Mouse (Mus musculus): Measurements from ENCODE around the gene Camk1d. TPM values are rescaled to one million over a fixed set of nuclear protein-coding genes. Genes with fewer than 3 reads are reported as not detected.

Camk1d gene
- polyA plus RNA-seq (2012; ENCODE audit: insufficient read depth, insufficient read length, missing spikeins): 1.6 and 1.9 TPM in 2 replicates

DNA sequence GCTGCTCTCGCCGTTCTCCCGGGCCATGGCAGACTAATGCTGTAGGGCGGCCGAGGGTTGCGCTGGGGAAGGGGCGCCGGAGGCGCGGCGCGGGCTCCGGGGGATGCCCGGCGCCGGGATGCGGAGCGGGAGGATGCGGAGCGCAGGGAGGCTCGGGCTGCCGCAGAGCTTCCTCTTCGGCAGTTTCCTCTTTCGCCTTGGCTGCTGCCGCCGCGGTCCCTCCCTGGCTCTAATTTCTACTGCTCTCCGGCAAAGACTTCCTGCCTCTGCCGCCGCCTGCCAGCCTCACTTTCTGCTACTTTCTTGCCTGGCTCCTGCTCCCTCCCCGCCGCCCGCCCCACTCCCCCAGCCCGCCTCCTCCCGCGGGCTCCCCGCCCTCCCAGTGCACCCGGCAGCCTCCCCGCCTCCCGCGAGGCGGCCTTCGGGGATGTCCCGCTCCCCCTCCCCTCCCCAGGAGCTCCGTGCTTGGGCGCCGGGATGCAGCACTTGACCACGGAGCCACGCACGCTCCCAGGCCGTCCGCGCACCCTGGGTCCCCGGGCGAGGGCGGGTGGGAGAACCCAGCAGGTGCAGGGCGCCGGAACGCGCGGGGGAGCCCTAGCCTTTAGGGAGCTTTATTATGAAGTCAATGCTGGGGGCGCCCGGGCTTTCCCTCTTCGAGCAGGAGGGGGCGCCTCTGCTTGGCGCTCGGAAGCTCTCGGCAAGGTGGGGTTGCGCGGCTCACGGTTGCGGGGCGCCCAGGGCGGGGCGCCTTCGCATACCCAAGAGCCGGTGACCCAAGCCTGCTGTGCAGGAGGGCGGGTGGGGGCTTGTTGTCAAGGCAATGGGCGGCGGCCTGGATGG is at the start of gene Camk1d:
Gene Camk1d (minus strand): TSS at position 305 of the 843 bp plus-strand sequence.
- peak within 1 kb of the TSS; percentile 57 for H3K4me3 ChIP-seq (ENCODE audit: insufficient read depth, low read depth, low read length)
- peak within 1 kb of the TSS; percentile 9; the same call in 1 of the 2 replicates for H3K27ac ChIP-seq (replicated peaks; ENCODE audit: low read depth, low read length)
- peaks cover 2% of the 10 kb centered on the region; the same call in 1 of the 2 replicates for H3K4me1 ChIP-seq (ENCODE audit: control insufficient read depth, insufficient read depth, insufficient read length, low read length)

DNA sequence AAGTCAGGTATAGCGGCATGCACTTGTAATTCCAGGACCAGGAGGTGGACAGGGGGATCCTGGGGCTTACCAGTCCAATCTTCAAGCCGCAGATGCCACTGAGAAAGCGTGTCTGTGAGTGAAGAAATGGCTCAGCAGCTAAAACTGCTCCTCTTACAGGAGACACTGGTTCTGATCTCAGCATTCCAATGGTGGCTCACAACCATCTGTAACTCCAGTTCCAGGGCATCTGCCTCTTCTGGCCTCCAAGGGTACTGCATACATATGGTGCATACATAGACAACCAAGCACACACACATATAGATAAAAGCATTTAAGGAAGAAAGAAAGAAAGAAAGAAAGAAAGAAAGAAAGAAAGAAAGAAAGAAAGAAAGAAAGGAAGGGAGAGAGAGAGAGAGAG is 47.7 kb upstream of the Camk1d start:
- H3K27ac ChIP-seq (replicated peaks; ENCODE audit: low read depth, low read length): no peak overlapping the region
- no peaks in the 10 kb centered on the region for H3K4me1 ChIP-seq (ENCODE audit: control insufficient read depth, insufficient read depth, insufficient read length, low read length)
- no peak overlapping the region for H3K4me3 ChIP-seq (ENCODE audit: insufficient read depth, low read depth, low read length)

DNA sequence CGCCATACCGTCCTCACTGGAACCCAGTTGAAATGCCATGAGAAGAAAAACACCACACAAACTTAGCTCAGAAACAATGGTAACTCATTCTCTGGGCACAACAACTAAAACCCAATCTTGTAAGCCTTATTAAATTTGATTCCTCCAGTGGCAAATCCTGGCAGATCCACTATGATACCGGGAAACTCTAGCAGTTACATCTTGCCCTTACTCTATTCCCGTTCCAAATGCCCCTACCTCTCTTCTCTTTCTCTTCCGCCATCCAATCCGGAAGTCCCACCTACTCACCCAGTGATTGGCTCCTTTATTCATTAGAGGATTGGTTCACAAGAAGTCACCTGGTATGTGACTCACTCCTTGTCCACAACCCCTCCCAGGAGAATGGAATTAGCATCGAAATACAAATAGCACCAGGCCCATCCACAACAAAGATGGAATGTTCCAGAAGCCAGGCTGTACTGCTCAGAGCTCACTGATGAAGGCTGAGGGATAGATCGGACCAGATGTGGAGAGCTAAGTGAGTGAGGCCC is 46.2 kb upstream of the Camk1d start:
- Histone ChIP-seq H3K4me3 (ENCODE audit: insufficient read depth, low read depth, low read length) (no peak overlapping the region), H3K27ac (replicated peaks; ENCODE audit: low read depth, low read length) (no peak overlapping the region), H3K4me1 (ENCODE audit: control insufficient read depth, insufficient read depth, insufficient read length, low read length) (no peaks in the 10 kb centered on the region)

DNA sequence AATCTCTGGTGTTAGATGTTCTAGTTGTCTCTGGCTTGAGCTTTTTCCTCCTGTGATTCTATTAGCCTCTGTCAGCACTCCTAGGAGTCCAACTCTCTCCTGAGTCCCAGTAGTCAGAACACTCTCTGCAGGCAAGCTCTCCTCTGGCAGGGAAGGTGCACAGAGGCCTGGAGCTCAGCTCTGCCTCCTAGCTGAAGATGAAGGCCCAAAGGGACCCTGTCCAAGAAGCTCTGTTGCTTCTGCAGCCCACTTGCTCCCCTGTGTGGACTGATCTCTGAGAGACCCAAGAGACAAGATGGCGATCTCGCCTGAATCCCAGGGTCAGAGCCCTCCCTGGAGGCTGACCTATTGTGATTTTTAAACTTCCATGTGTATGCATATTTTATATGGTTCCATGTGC is 44.3 kb upstream of the Camk1d start:
- H3K4me1 ChIP-seq (ENCODE audit: control insufficient read depth, insufficient read depth, insufficient read length, low read length): no peaks in the 10 kb centered on the region
- H3K4me3 ChIP-seq (ENCODE audit: insufficient read depth, low read depth, low read length): no peak overlapping the region

DNA sequence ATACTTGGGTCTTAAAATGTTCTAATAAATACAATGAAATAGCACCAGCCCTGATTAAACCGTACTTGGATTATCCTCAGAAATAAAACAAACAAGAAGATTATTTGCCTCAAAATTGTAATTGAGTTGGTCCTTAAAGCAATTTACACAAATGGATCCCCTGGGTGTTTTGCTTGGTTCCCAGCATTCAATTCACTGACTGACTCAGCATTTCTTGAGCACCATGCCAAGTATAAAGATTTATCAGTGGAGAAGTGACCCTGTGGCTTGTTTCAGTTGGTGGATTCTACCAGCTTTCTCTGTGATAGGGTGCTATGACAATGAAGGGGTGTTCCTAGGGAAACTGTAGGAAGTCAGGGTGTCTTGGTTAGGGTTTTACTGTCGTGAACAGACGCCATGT is 36.6 kb upstream of the Camk1d start:
- Histone ChIP-seq H3K4me1 (ENCODE audit: control insufficient read depth, insufficient read depth, insufficient read length, low read length) (no peaks in the 10 kb centered on the region), H3K27ac (replicated peaks; ENCODE audit: low read depth, low read length) (no peak overlapping the region), H3K4me3 (ENCODE audit: insufficient read depth, low read depth, low read length) (no peak overlapping the region)

More for the DNA sequence above, 44.3 kb upstream of the Camk1d start:
- no peak overlapping the region for H3K27ac ChIP-seq (replicated peaks; ENCODE audit: low read depth, low read length)

DNA sequence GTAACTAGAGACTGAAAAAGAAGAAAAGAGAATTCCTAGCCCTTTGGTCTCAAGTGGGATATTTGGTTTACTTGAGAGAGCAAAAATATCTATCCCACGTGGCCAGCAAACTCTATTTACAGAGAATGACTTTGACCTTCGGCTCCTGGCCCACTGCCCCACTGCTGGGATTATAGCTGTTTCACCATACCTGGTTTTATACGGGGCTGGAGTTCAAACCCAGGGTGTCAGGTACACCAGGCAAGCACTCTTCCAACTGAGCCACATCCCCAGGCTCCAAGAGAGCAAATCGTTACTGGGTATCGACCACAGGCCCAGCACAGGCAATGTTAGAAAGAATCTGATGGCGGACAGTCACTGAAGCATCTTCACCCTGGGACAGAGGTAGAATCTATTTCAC is 34.9 kb upstream of the Camk1d start:
- Histone ChIP-seq H3K4me1 (ENCODE audit: control insufficient read depth, insufficient read depth, insufficient read length, low read length) (no peaks in the 10 kb centered on the region), H3K4me3 (ENCODE audit: insufficient read depth, low read depth, low read length) (no peak overlapping the region), H3K27ac (replicated peaks; ENCODE audit: low read depth, low read length) (no peak overlapping the region)

DNA sequence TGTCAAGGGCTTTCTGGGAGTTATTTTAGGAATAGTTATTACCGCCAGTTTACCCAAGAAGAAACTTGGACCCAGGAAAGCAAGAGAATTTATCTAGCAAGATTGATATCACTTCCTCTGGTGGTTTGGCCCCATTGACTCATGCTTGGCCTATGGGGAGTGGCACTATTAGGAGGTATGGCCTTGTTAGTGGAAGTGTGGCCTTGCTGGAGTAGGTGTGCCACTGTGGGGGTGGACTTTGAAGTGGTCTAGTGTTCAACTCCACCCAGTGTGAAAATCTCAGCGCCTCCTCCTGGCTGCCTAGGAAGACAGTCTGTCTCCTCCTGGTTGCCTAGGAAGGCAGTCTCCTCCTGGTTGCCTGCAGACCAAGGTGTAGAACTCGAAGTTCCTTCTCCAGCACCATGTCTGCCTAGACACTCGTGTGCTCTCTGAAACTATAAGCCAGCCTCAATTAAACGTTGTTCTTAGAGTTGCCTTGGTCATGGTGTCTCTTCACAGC is 33.3 kb upstream of the Camk1d start:
- no peaks in the 10 kb centered on the region for H3K4me1 ChIP-seq (ENCODE audit: control insufficient read depth, insufficient read depth, insufficient read length, low read length)
- H3K27ac ChIP-seq (replicated peaks; ENCODE audit: low read depth, low read length): no peak overlapping the region
- no peak overlapping the region for H3K4me3 ChIP-seq (ENCODE audit: insufficient read depth, low read depth, low read length)

DNA sequence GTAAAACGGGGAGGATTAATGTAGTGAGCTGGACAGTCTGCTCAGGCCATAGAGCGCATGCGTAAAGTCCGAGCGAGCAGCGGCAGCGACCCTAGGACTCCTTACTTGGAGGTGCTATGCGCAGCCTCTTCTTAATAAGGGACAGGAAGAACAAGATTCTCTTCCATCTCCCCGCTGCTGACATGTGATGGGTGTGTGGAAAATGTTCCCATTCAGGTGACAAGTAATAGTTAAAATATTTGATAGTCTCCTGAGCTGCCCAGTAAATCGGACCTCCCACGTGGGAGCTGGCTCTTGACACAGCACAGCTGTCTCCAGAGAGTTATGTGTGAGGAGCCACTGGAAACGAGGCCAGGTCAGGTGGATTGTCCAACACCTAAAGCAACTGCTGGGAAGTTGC is 32.2 kb upstream of the Camk1d start:
- no peak overlapping the region for H3K4me3 ChIP-seq (ENCODE audit: insufficient read depth, low read depth, low read length)
- H3K4me1 ChIP-seq (ENCODE audit: control insufficient read depth, insufficient read depth, insufficient read length, low read length): no peaks in the 10 kb centered on the region
- no peak overlapping the region for H3K27ac ChIP-seq (replicated peaks; ENCODE audit: low read depth, low read length)

DNA sequence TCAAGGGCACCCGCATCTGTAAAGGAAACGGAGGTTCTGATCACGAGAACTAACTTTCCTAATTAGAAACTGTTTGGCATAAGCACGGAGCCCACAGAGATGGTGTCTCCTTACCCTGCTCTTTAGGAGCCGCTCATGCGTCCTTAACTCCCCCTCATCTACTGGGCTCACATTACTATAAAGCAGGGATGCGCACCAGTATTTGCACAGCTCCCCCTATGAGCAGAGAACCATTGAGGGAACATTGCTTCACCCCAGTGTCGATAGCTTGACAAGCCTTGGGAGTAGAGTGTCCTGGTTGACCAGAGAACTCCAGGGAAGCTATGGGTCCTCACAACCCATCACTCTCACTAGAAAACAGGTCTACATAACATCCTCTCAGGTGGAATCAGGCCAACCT is 29.6 kb upstream of the Camk1d start:
- H3K4me1 ChIP-seq (ENCODE audit: control insufficient read depth, insufficient read depth, insufficient read length, low read length): no peaks in the 10 kb centered on the region
- H3K27ac ChIP-seq (replicated peaks; ENCODE audit: low read depth, low read length): no peak overlapping the region
- H3K4me3 ChIP-seq (ENCODE audit: insufficient read depth, low read depth, low read length): no peak overlapping the region

DNA sequence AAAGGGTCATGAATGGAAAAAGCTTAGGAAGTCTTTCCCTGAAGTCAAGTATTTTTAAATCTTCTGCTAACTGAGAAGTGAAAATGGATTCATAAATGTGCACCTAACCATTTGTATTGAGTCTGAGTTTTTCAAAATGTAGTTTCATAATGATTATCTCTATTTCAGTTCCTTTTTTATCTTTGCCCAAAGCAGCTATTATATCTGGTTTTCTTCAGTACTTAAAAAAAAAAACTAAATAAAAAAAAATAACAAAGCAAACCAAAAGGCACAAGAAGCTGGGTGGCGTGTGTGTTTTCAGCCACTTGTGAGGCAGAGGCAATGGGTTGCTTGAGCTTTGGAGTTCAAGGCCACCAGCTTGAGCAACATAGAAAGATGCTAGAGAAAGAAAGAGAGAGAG is 26.6 kb upstream of the Camk1d start:
- Histone ChIP-seq H3K27ac (replicated peaks; ENCODE audit: low read depth, low read length) (no peak overlapping the region), H3K4me3 (ENCODE audit: insufficient read depth, low read depth, low read length) (no peak overlapping the region), H3K4me1 (ENCODE audit: control insufficient read depth, insufficient read depth, insufficient read length, low read length) (no peaks in the 10 kb centered on the region)

DNA sequence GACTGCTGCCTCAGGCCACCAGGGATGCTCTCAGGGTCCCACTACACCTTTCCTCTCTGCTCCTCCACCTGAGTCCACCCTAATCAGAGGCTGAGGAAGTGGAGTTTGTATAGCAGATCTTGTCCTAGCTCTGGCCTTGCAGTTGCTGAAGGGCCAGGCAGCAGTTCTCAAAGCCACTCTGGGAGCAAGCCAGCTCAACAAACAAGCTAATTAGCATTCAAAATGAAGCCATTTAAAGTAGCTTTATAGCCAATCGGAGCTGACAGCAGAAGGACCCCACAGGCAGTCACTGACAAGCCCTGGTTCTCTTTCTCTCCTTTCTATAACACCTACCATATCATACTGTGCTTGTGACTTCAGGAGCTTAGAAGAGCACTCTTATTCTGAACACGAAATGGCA is 21.6 kb upstream of the Camk1d start:
- H3K27ac ChIP-seq (replicated peaks; ENCODE audit: low read depth, low read length): no peak overlapping the region
- H3K4me3 ChIP-seq (ENCODE audit: insufficient read depth, low read depth, low read length): no peak overlapping the region
- H3K4me1 ChIP-seq (ENCODE audit: control insufficient read depth, insufficient read depth, insufficient read length, low read length): no peaks in the 10 kb centered on the region

DNA sequence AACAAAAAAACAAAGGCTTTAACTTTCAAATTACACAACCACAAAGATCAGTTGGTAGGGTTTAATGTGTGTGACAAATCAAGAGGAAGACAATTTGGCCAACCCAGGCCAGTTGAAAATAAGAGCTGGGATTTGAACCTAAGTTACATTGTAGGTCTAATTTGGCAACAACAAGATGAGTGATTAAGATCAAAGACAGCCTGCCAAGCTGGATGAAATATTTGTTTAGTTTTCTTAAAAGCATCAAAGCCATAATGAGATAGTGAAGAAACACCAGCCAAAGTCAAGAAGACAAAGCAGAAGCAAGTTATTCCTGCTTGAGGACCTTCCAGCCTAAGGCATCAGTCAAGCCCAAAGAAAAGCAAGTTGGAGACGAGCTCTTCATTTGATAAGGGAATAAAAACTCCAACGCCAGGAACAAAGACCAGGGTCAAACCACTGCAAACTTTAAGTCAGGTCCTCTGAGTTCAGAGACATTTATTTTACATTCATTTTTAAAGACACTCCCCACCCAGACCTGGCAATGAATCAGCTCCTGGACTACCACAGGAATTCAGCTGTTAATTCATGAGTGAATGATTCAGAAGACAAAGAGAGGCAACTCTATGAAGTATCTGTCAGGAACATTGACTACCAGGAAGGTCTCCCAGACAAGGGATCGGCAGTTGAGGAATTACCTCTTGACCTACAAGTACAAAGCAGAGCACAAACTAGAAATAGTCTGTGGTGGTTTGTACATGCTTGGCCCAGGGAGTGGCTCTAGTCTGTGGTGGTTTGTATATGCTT is 19.2 kb upstream of the Camk1d start:
- H3K4me1 ChIP-seq (ENCODE audit: control insufficient read depth, insufficient read depth, insufficient read length, low read length): no peaks in the 10 kb centered on the region
- no peak overlapping the region for H3K4me3 ChIP-seq (ENCODE audit: insufficient read depth, low read depth, low read length)
- no peak overlapping the region for H3K27ac ChIP-seq (replicated peaks; ENCODE audit: low read depth, low read length)

DNA sequence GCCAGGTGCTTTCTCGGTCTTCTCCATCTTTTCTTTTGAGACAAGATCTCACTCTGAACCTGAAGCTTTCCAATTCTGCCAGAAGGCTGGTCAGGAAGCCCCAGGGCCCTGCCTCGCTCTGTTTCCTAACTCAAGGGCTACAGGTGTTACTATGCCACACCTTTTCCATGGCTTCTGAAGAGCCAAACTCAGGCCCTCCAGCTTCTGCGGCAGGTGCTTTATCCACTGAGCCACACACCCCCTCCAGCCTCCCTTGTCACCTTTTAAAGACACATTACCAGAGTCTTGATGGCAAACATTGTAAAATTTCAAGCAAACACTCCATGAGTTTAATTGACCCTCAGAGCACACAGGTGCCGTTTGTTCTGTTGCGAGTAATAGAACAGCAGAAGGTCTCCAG is 17.7 kb upstream of the Camk1d start:
- Histone ChIP-seq H3K4me3 (ENCODE audit: insufficient read depth, low read depth, low read length) (no peak overlapping the region), H3K27ac (replicated peaks; ENCODE audit: low read depth, low read length) (no peak overlapping the region), H3K4me1 (ENCODE audit: control insufficient read depth, insufficient read depth, insufficient read length, low read length) (no peaks in the 10 kb centered on the region)

DNA sequence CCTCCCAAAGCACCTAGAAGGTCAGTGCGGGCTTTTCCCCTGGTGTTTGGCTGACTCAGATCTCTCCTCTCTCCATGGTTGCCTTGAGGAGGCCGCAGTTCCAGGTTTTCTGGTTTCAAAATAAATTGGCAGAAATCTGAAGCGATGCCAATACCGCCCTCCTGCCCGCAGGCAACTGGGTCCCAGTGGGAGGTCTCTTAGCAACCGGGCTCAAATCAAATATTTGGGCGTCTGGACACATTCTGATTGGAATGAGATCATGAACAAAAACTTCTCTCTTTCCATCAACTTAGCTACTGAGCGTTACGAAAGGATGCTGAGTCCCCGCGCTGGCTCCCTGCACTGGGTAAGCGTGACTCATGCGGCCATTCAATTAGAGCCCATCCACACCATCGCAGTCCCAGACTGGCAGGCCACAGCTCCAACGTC is 16.1 kb upstream of the Camk1d start:
- Histone ChIP-seq H3K4me1 (ENCODE audit: control insufficient read depth, insufficient read depth, insufficient read length, low read length) (no peaks in the 10 kb centered on the region), H3K4me3 (ENCODE audit: insufficient read depth, low read depth, low read length) (no peak overlapping the region), H3K27ac (replicated peaks; ENCODE audit: low read depth, low read length) (peak overlapping the region; percentile 81)

DNA sequence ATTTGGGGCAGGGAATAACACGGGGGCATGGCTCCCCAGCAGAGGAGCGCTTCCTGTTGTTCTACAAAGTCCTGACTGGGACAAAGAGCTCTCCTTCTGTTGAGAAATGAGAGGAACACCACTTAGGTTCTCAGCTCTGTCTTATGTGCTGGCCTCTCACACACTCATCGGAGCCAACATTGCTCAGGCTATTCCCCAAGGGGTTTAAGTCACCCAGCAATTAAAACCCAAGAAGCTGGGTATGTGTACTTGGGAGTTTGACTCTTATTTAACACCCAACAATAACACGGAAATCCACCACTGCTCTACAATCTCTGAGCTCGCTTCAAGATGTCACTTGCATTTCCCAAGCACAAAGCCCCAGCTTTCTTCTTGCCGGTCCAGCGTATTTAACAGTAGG is 15.6 kb upstream of the Camk1d start:
- Histone ChIP-seq H3K4me3 (ENCODE audit: insufficient read depth, low read depth, low read length) (no peak overlapping the region), H3K4me1 (ENCODE audit: control insufficient read depth, insufficient read depth, insufficient read length, low read length) (no peaks in the 10 kb centered on the region), H3K27ac (replicated peaks; ENCODE audit: low read depth, low read length) (peak overlapping the region; percentile 81)
